Mouse (Mus musculus) small intestine, adult 2 months (tissue): Measurements from ENCODE around the gene Gstp2.

ENCODE experiments used
- CTCF ChIP-seq: fragments of 200-500 bp; IDR thresholded peaks from 2 replicates; pipeline ENCODE4 v1.5.1; 2012; ENCODE audit warnings: low read depth, mild to moderate bottlenecking, control low read depth, inconsistent platforms, low read length, moderate library complexity, mixed read lengths; ENCODE audit not compliant: insufficient replicate concordance, insufficient read length; ENCODE audit errors: extremely low read depth
- POLR2A ChIP-seq: fragments of 200-500 bp; IDR thresholded peaks from 2 replicates; pipeline ENCODE4 v1.6.1; 2012; ENCODE audit warnings: low read depth, mild to moderate bottlenecking, control low read depth, inconsistent platforms, low read length, moderate library complexity

GRCm38 (mm10) chr19:4083316-4083715, 37.5 kb upstream of the Gstp2 start:
- no peak for TF ChIP-seq CTCF
- TF ChIP-seq POLR2A: no peak
